Mouse (Mus musculus) C2C12 (cell line): ENCODE measurements around the gene Adgrg1. TPM values are rescaled to one million over a fixed set of nuclear protein-coding genes. Genes with fewer than 3 reads are reported as not detected.

Source experiments
- H3K27me3 ChIP-seq: one replicate; pipeline ENCODE4 v1.6.1; 2011; ENCODE audit not compliant: control insufficient read depth, insufficient read depth, insufficient read length
- H3K36me3 ChIP-seq: one replicate; pipeline ENCODE4 v1.6.1; 2011; ENCODE audit not compliant: control insufficient read depth, insufficient read depth
- H3K4me3 ChIP-seq: one replicate; pipeline ENCODE4 v1.5.1; 2011; ENCODE audit warnings: mild to moderate bottlenecking, control low read depth; ENCODE audit not compliant: poor library complexity, insufficient read depth, severe bottlenecking
- H3K79me2 ChIP-seq: one replicate; pipeline ENCODE4 v1.6.1; 2011; ENCODE audit not compliant: control insufficient read depth, insufficient read depth
- H3K79me3 ChIP-seq: one replicate; pipeline ENCODE4 v1.6.1; 2011; ENCODE audit warnings: low read depth, control low read depth
- H3ac ChIP-seq: one replicate; pipeline ENCODE3; 2011; ENCODE audit warnings: low read depth; ENCODE audit not compliant: control insufficient read depth, insufficient read length
- CEBPB ChIP-seq: IDR thresholded peaks from one replicate; pipeline ENCODE4 v1.6.1; 2011; ENCODE audit warnings: low read depth, mild to moderate bottlenecking, control low read depth, moderate library complexity
- CTCF ChIP-seq: IDR thresholded peaks from one replicate; pipeline ENCODE4 v1.5.1; 2011; ENCODE audit not compliant: control insufficient read depth, insufficient read depth, insufficient read length
- FOSL1 ChIP-seq: IDR thresholded peaks from one replicate; pipeline ENCODE4 v1.8.0; 2011; ENCODE audit warnings: mild to moderate bottlenecking, low read length; ENCODE audit not compliant: poor library complexity, insufficient read depth, severe bottlenecking
- MAX ChIP-seq: IDR thresholded peaks from one replicate; pipeline ENCODE4 v1.6.1; 2011; ENCODE audit warnings: mild to moderate bottlenecking, control low read depth
- MYOD1 ChIP-seq: IDR thresholded peaks from one replicate; pipeline ENCODE4 v1.6.1; 2011; ENCODE audit warnings: low read depth; ENCODE audit not compliant: control insufficient read depth, insufficient read length
- MYOG ChIP-seq: IDR thresholded peaks from one replicate; pipeline ENCODE4 v1.6.1; 2011; ENCODE audit not compliant: control insufficient read depth, insufficient read length; ENCODE audit errors: extremely low read depth
- USF1 ChIP-seq: IDR thresholded peaks from one replicate; pipeline ENCODE4 v1.6.1; 2011; ENCODE audit warnings: low read depth, mild to moderate bottlenecking, control low read depth, moderate library complexity
- polyA plus RNA-seq: library from polyadenylated mRNA; unstranded; fragments of >200 nt; fragmentation: generic; extraction: Trizol; gene quantifications from one replicate; pipeline ENCODE4 v1.2.1, GENCODE M21; 2012; ENCODE audit warnings: missing spikeins

Adgrg1 gene
- polyA plus RNA-seq, 1 experiment = 2.8 TPM

GRCm38 (mm10) chr8:94985023-94985422, 10.5 kb downstream of the Adgrg1 start:
- no peaks in the 10 kb centered on the region for H3K36me3 ChIP-seq
- no peak overlapping the region for H3K4me3 ChIP-seq
- no peaks in the 10 kb centered on the region for H3K79me2 ChIP-seq
- H3ac ChIP-seq = no peak overlapping the region
- H3K27me3 ChIP-seq = no peaks in the 10 kb centered on the region
- H3K79me3 ChIP-seq = no peaks in the 10 kb centered on the region
- no peak for TF ChIP-seq CEBPB
- TF ChIP-seq MYOG = no peak
- no peak for TF ChIP-seq USF1
- TF ChIP-seq MAX = no peak
- no peak for TF ChIP-seq MYOD1
- TF ChIP-seq CTCF = no peak

- TF ChIP-seq CEBPB = no peak
- TF ChIP-seq MYOD1 = peak; percentile 5
- no peaks in the 10 kb centered on the region for H3K79me3 ChIP-seq
- H3K4me3 ChIP-seq = no peak overlapping the region
- no peaks in the 10 kb centered on the region for H3K36me3 ChIP-seq
- no peaks in the 10 kb centered on the region for H3K27me3 ChIP-seq
- no peaks in the 10 kb centered on the region for H3K79me2 ChIP-seq
- H3ac ChIP-seq = no peak overlapping the region
These were observed 12.1 kb downstream of the Adgrg1 start for GRCm38 (mm10) chr8:94986676-94987075.

- Histone ChIP-seq H3K79me2 (no peaks in the 10 kb centered on the region), H3ac (no peak overlapping the region), H3K4me3 (no peak overlapping the region), H3K36me3 (no peaks in the 10 kb centered on the region), H3K79me3 (no peaks in the 10 kb centered on the region), H3K27me3 (no peaks in the 10 kb centered on the region)
- TF ChIP-seq CEBPB = no peak
- no peak for TF ChIP-seq MYOG
- no peak for TF ChIP-seq MAX
- no peak for TF ChIP-seq MYOD1
- TF ChIP-seq FOSL1 = no peak
- no peak for TF ChIP-seq CTCF
- no peak for TF ChIP-seq USF1
These were observed 13.0 kb downstream of the Adgrg1 start for GRCm38 (mm10) chr8:94987553-94987952.

- no peaks in the 10 kb centered on the region for H3K79me3 ChIP-seq
- H3ac ChIP-seq = no peak overlapping the region
- H3K4me3 ChIP-seq = no peak overlapping the region
- H3K36me3 ChIP-seq = no peaks in the 10 kb centered on the region
- no peaks in the 10 kb centered on the region for H3K27me3 ChIP-seq
- H3K79me2 ChIP-seq = no peaks in the 10 kb centered on the region
- TF ChIP-seq MYOG = no peak
- TF ChIP-seq FOSL1 = no peak
- TF ChIP-seq MAX = no peak
- TF ChIP-seq USF1 = no peak
- TF ChIP-seq MYOD1 = no peak
- no peak for TF ChIP-seq CTCF
- TF ChIP-seq CEBPB = no peak
These were observed 14.1 kb downstream of the Adgrg1 start for GRCm38 (mm10) chr8:94988619-94989018.

GRCm38 (mm10) chr8:94989711-94990110, 15.2 kb downstream of the Adgrg1 start:
- Histone ChIP-seq H3K27me3 (no peaks in the 10 kb centered on the region), H3ac (no peak overlapping the region), H3K79me3 (no peaks in the 10 kb centered on the region), H3K36me3 (no peaks in the 10 kb centered on the region), H3K4me3 (no peak overlapping the region), H3K79me2 (no peaks in the 10 kb centered on the region)
- TF ChIP-seq USF1 (no peak), MYOD1 (peak; percentile 29), MAX (no peak), MYOG (no peak)

- no peak overlapping the region for H3ac ChIP-seq
- H3K36me3 ChIP-seq = no peaks in the 10 kb centered on the region
- H3K27me3 ChIP-seq = no peaks in the 10 kb centered on the region
- TF ChIP-seq MYOD1 (no peak), FOSL1 (no peak), CEBPB (no peak), MYOG (no peak), MAX (no peak), CTCF (no peak), USF1 (no peak)
- H3K79me3 ChIP-seq = no peaks in the 10 kb centered on the region
- H3K79me2 ChIP-seq = no peaks in the 10 kb centered on the region
- no peak overlapping the region for H3K4me3 ChIP-seq
These were observed 16.3 kb downstream of the Adgrg1 start for GRCm38 (mm10) chr8:94990598-94991453.
